Mouse (Mus musculus) lung, adult 18-20 months (tissue): Measurements from ENCODE around the gene Cd38.
"Not testable (repeated sequence)": the region's sequence is repeated elsewhere in the genome, so short reads cannot be mapped to it uniquely, and the experiment has no call there.

Experiments
- DNase-seq, 2 experiments: peaks; one replicate each; pipeline ENCODE4 v3.0.0; 2022; ENCODE audit warnings: mixed read lengths in 2 of 2

Gene Cd38

GRCm38 (mm10) chr5:43860096-43860495 is 8.3 kb upstream of the Cd38 start:
- DNase-seq, result no peak

GRCm38 (mm10) chr5:43860670-43861431 is 7.5 kb upstream of the Cd38 start:
- DNase-seq, result no peak

DNA sequence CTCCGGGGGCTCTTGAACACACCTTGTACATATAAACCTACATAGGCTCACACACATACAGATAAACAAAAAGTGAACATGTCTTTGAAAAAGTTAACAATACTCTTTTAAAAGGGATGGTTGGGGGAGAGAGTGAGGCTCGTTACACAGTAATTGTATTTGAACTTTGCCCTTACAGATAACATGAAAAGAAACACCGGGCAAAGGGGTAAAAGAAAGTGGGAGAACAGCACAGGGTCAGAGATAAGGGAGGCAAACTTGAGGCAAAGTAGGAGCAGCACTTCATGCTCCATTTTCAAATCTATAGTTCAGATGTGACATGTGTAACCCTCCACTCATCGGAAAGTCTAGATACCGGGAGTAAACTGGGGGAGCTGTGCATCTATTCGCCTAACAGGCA is 4.7 kb upstream of the Cd38 start:
- DNase-seq, result no peak

DNA sequence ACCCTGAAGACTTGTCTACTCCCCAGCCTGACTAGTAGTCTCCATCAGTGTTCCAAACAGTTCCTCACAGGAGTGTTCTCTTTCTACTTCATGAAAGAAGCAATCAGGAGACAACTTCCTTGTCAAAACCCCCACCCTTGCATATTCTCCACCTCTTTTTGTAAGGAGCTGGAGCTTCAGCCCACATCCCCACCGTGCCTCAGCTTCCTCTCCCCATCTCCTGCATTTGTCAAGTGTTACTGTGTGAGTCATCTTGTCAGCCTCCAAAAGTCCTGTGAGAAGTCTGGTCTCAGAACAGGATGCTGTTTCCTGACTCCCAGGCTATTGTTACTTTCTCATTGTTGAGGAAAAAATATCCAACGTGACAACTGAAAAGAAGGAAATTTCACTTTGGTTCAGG is 3.0 kb upstream of the Cd38 start:
- DNase-seq, result no peak

DNA sequence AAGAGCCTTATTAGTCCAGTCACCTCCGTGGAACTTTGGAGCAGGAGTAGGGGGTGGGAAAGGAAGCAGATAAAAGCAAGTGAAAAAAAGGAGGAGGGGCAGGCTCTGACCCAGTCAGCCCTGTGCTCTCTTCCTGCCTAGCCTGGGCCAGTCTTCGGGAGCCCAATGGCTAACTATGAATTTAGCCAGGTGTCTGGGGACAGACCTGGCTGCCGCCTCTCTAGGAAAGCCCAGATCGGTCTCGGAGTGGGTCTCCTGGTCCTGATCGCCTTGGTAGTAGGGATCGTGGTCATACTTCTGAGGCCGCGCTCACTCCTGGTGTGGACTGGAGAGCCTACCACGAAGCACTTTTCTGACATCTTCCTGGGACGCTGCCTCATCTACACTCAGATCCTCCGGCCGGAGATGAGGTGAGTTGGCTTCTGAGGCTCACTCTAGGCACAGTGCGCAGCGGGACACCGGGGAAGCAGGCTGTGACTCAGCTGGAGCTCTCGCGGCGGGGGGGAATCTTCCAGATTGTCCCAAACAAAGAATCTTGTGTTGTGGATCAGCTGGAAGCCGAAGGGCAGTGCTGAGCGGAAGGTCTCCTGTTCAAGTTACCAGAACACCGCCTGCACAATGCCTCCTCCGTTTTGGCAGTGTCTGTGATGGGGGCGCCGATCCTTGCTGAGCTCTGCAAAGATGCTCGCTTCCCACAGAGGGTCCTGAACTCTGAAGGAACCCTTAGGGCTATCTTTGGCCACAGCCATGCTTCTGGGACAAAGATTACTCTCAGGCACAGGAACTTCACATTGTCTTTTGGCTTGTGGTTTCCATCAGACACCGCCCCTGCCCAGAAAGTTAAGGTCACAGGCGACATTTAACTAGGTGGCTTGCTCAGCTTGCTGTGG is 603 bp downstream of the Cd38 start:
- peak; percentile 27 to 33 for DNase-seq

DNA sequence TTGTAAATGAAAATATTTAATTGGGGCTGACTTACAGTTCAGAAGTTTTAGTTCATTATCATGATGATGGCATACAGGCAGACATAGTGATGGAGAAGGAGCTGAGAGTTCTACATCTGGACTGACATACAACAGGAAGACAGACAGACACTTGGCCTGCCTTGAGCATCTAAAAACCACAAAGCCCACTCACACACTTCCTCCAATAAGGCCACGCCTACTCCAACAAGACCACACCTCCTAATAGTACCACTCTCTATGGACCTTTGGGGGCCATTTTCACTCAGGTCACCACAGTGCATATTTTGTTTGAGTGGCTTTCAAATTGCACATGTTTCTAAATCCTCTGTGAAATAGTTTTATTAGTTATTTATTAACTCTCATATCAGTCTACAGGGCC is 3.5 kb downstream of the Cd38 start:
- DNase-seq, result no peak

GRCm38 (mm10) chr5:43872652-43873051 is 4.3 kb downstream of the Cd38 start:
- DNase-seq, result no peak

GRCm38 (mm10) chr5:43882034-43882433 is 13.7 kb downstream of the Cd38 start:
- no peak for DNase-seq

GRCm38 (mm10) chr5:43885060-43885820 is 16.9 kb downstream of the Cd38 start:
- no peak for DNase-seq

GRCm38 (mm10) chr5:43892386-43892785 is 24.0 kb downstream of the Cd38 start:
- peak in 1 of 2 experiments; percentile 37 for DNase-seq

- peak in 1 of 2 experiments; percentile 62 for DNase-seq
Measured at GRCm38 (mm10) chr5:43894113-43894512, 25.8 kb downstream of the Cd38 start.

DNA sequence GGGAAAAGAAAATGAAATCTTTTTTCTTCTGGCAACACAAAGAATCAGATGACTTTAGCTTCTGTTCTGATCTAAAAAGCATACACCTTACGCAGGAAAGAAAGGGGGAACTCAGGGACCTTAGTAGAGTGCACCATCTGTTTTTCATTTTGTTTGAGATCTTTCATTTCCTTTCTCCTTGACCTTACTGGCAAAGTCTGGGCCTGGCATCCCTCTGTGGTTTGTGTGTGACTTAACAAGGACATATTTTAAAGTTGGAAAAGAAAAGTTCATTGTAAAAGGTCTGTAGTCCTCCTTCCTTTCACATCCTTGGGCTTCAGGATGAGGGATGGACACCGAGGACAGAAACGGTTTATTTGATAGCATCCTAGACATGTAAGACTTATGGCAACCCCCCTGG is 27.6 kb downstream of the Cd38 start:
- no peak for DNase-seq

DNA sequence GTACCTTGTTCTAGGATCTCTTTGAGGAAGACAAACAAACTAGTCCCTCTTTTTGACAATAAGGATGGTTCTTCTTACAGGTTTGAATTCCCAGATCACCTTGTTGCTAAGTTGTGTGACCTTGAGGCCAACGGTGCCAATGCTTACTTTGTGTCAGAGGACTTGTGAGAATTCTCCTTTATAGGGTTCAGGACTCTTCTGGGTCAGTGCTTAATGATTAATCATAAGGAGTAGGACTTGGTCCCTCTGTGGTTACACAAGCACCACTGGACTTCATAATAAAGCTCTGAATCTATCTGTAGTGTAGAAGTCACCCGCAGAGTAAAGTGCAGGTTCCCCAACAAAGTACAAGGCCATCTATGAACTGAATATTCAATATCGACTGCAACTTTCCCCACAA is 36.3 kb downstream of the Cd38 start:
- DNase-seq, result no peak

- peak in 1 of 2 experiments; percentile 22 for DNase-seq
Measured at GRCm38 (mm10) chr5:43909213-43909612, 40.9 kb downstream of the Cd38 start.

DNA sequence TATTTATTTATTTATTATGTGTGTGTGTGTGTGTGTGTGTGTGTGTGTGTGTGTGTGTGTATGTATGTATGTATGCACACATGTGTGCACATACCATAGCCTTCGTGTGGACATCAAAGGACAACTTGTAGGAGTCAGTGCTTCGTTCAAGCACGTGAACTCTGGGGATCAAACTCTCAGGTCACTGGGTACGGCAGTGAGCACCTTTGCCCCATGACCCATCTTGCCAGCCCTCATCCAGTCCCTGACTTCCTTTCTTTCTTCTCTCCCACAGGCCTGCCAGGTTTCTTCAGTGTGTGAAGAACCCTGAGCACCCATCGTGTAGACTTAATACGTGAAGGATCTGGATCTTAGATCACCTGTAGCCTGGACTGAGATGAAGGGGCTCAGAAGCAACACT is 41.7 kb downstream of the Cd38 start:
- no peak for DNase-seq

GRCm38 (mm10) chr5:43912844-43913243 is 44.5 kb downstream of the Cd38 start, which contains the start of gene Gm7879:
Gene Gm7879 (plus strand): TSS chr5:43913144.
- DNase-seq, result not testable (repeated sequence)

GRCm38 (mm10) chr5:43915261-43915886 is 47.0 kb downstream of the Cd38 start:
- DNase-seq, result no peak

- no peak for DNase-seq
Measured at GRCm38 (mm10) chr5:43921877-43922276, 53.5 kb downstream of the Cd38 start.

DNA sequence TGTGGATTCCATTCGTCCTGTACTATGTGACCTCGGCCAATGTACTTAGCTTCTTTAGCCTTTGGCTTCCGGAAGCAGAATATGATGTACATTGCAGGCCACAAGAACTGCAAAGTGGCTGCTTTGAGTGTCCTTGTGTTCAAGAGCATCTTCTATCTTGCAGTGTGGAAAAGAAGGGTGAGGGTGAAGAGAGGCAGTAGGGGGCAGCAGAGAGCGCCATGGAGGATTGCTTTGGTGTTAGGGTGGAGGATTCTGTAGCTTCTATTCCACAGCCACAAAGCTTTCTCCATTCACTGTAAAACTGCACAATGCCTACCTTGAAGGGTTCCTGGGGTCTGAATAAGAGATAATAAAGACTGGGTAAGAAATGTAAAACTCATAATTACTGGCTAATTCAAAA is 55.6 kb downstream of the Cd38 start:
- peak; percentile 71 to 76 for DNase-seq

- no peak for DNase-seq
Measured at GRCm38 (mm10) chr5:43927729-43928128, 59.4 kb downstream of the Cd38 start.

DNA sequence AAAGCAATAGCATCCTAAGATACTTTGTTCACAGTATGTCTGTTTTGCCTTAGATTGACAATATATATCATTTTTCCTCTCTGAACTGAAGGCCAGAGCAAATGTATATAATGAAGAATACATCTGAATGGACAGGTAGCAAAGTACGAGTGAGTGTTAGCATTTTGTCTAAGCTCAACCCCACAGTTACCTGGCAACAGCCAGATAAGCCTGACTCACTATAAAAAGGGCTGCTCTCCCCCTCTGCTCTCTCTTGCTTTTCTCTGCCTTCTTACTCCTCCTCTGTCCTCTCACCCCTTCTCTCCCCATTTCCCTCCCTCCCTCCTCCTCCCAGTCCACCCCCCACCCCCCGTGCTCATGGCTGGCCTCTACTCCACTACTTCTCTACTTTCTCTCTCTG is 64.9 kb downstream of the Cd38 start:
- no peak for DNase-seq

- peak; percentile 5 to 6 for DNase-seq
Measured at GRCm38 (mm10) chr5:43947330-43947977, 79.1 kb downstream of the Cd38 start.
